ENCODE assay signal across 25 mouse cellular contexts in genomic region chr2:70922814-70923213, GRCm38 (mm10).
DNase-seq lines count a peak whose midpoint lies in the region; ATAC-seq and TF ChIP-seq lines count a peak whose summit lies in the region.
"Had no signal": no experiment of that assay in that cellular context is flagged by ENCODE, and none has a peak within 500 bp of the region (broad histone marks: within the 10 kb centered on the region; RNA-seq: fewer than 3 reads in every experiment).

No protein-coding gene starts in this region.

- no peak for TF ChIP-seq CTCF in gastrocnemius, adult 2 months (IDR thresholded peaks at IDR 0.05)
- no peak for TF ChIP-seq CTCF in stomach, postnatal 0 days (IDR thresholded peaks at IDR 0.05; ENCODE audit: low read depth)

- H3K36me3 ChIP-seq in lung, embryonic 16.5 days (ENCODE audit: control insufficient read depth, insufficient read depth, low read length), result no peaks in the 10 kb centered on the region
- H3K36me3 ChIP-seq in stomach, postnatal 0 days (ENCODE audit: control insufficient read depth, insufficient read depth, low read length), result no peaks in the 10 kb centered on the region
- H3K36me3 ChIP-seq in hindbrain, embryonic 16.5 days (ENCODE audit: control insufficient read depth, insufficient read depth, low read length), result no peaks in the 10 kb centered on the region
- H3K36me3 ChIP-seq: forebrain, embryonic 10.5 days; hindbrain, embryonic 15.5 days had no signal

- peak overlapping the region; percentile 38 for H3K4me3 ChIP-seq in gastrocnemius, adult 2 months
- H3K4me3 ChIP-seq in lung, embryonic 16.5 days (ENCODE audit: low read length), result peak overlapping the region; percentile 10; the same call in 1 of the 2 replicates
- H3K4me3 ChIP-seq in stomach, postnatal 0 days (ENCODE audit: low read depth, low read length), result no peak overlapping the region
- H3K4me3 ChIP-seq in hindbrain, embryonic 16.5 days (ENCODE audit: low read length), result no peak overlapping the region
- H3K4me3 ChIP-seq: forebrain, embryonic 10.5 days; hindbrain, embryonic 15.5 days; layer of hippocampus, adult 2 months; megakaryocyte, embryonic 14.5 days; myocyte had no signal

- intact Hi-C loops in gastrocnemius, adult 2 months (cut with DNase I), result no loop called here

- no peak for DNase-seq in gastrocnemius, adult 2 months
- no peak for DNase-seq in gastrocnemius, postnatal 25 days
- peak; percentile 45 for DNase-seq in thymus, postnatal 14 days
- no peak for DNase-seq in thymus, postnatal 25 days
- peak; percentile 26 for DNase-seq in stomach, postnatal 0 days (ENCODE audit: low spot score)
- no peak for DNase-seq in adrenal gland, adult 2 months
- DNase-seq: adrenal gland, postnatal 25 days; cerebellum, adult 11 months; cerebellum, postnatal 14 days; embryo, embryonic 11 days; gastrocnemius, postnatal 14 days; kidney, adult 18-20 months; kidney, postnatal 14 days; spleen, adult 18-20 months; thymus, adult 18-20 months had no signal

- WGBS in lung, embryonic 16.5 days, result 54% methylated on average over 6 of the region's 6 CpGs
- WGBS in stomach, postnatal 0 days, result 61% methylated on average over 6 of the region's 6 CpGs
- 76% methylated on average over 6 of the region's 6 CpGs for WGBS in hindbrain, embryonic 16.5 days

- no peaks in the 10 kb centered on the region for H3K9me3 ChIP-seq in lung, embryonic 16.5 days (ENCODE audit: control insufficient read depth, low read length)
- H3K9me3 ChIP-seq in stomach, postnatal 0 days (ENCODE audit: control insufficient read depth, low read length), result no peaks in the 10 kb centered on the region
- no peaks in the 10 kb centered on the region for H3K9me3 ChIP-seq in hindbrain, embryonic 16.5 days (ENCODE audit: control insufficient read depth, low read length)
- H3K9me3 ChIP-seq: forebrain, embryonic 10.5 days; hindbrain, embryonic 15.5 days; megakaryocyte, embryonic 14.5 days had no signal

- no peak overlapping the region for H3K9ac ChIP-seq in lung, embryonic 16.5 days (ENCODE audit: low read length)
- no peak overlapping the region for H3K9ac ChIP-seq in stomach, postnatal 0 days (ENCODE audit: low read length)
- no peak overlapping the region for H3K9ac ChIP-seq in hindbrain, embryonic 16.5 days (ENCODE audit: low read depth, low read length)
- H3K9ac ChIP-seq: hindbrain, embryonic 15.5 days had no signal

- H3K4me1 ChIP-seq in lung, embryonic 16.5 days (replicated peaks; ENCODE audit: control insufficient read depth, insufficient read depth, low read length), result peaks cover 7% of the 10 kb centered on the region; the same call in 1 of the 2 replicates
- H3K4me1 ChIP-seq in stomach, postnatal 0 days (replicated peaks; ENCODE audit: control insufficient read depth, insufficient read depth), result no peaks in the 10 kb centered on the region
- H3K4me1 ChIP-seq in hindbrain, embryonic 16.5 days (ENCODE audit: control insufficient read depth, insufficient read depth, low read depth, low read length), result no peaks in the 10 kb centered on the region
- H3K4me1 ChIP-seq: hindbrain, embryonic 15.5 days had no signal

- TF ChIP-seq EP300 in stomach, postnatal 0 days (optimal IDR thresholded peaks at IDR 0.05), result no peak

- H3K27ac ChIP-seq in gastrocnemius, adult 2 months, result no peak overlapping the region
- no peak overlapping the region for H3K27ac ChIP-seq in lung, embryonic 16.5 days (ENCODE audit: low read length)
- no peak overlapping the region for H3K27ac ChIP-seq in stomach, postnatal 0 days (replicated peaks)
- no peak overlapping the region for H3K27ac ChIP-seq in hindbrain, embryonic 16.5 days (ENCODE audit: low read depth, low read length)
- H3K27ac ChIP-seq: forebrain, embryonic 10.5 days; hindbrain, embryonic 15.5 days; layer of hippocampus, adult 2 months had no signal

- peak overlapping the region; percentile 31 for H3K4me2 ChIP-seq in lung, embryonic 16.5 days (ENCODE audit: low read depth, low read length)
- peak overlapping the region; percentile 12; the same call in 1 of the 2 replicates for H3K4me2 ChIP-seq in stomach, postnatal 0 days (replicated peaks; ENCODE audit: low read depth)
- no peak overlapping the region for H3K4me2 ChIP-seq in hindbrain, embryonic 16.5 days (ENCODE audit: low read length)
- H3K4me2 ChIP-seq: heart, embryonic 11.5 days; hindbrain, embryonic 15.5 days had no signal

- H3K27me3 ChIP-seq in lung, embryonic 16.5 days (ENCODE audit: control insufficient read depth, insufficient read depth, low read depth, low read length), result no peaks in the 10 kb centered on the region
- no peaks in the 10 kb centered on the region for H3K27me3 ChIP-seq in stomach, postnatal 0 days (ENCODE audit: control insufficient read depth, insufficient read depth, low read length)
- H3K27me3 ChIP-seq in hindbrain, embryonic 16.5 days (replicated peaks; ENCODE audit: control insufficient read depth, insufficient read depth, low read length), result no peaks in the 10 kb centered on the region
- H3K27me3 ChIP-seq: hindbrain, embryonic 15.5 days; megakaryocyte, embryonic 14.5 days; Patski had no signal

- ATAC-seq in lung, embryonic 16.5 days (ENCODE audit: low read depth), result no peak
- ATAC-seq in stomach, postnatal 0 days (ENCODE audit: low FRiP score, low TSS enrichment), result 0 out of 2 replicates have a peak, but pooled peaks have one; percentile 56
- no peak for ATAC-seq in hindbrain, embryonic 16.5 days
- ATAC-seq: CD4-positive, CD25-positive, alpha-beta regulatory T cell, adult 4 months; Patski had no signal

Comparison
In these comparisons a context has a peak if more than half of its experiments do, and no peak if none do; other contexts are left out.
1. DNase-seq: peak in thymus, postnatal 14 days (single experiment) and stomach, postnatal 0 days (single experiment); none in gastrocnemius, adult 2 months (single experiment), gastrocnemius, postnatal 25 days (single experiment), thymus, postnatal 25 days (single experiment) and adrenal gland, adult 2 months (single experiment).
2. H3K4me3 ChIP-seq: peak in gastrocnemius, adult 2 months (single experiment) and lung, embryonic 16.5 days (single experiment); none in stomach, postnatal 0 days (single experiment) and hindbrain, embryonic 16.5 days (single experiment).